Mouse (Mus musculus) hindbrain, embryonic 11.5 days (tissue): ENCODE measurements around the gene B4galt5. TPM values are rescaled to one million over a fixed set of nuclear protein-coding genes. Genes with fewer than 3 reads are reported as not detected.

ENCODE experiments used
- ATAC-seq: fragments of 200-750 bp; cut with Nextera tagmentation; 2 replicates; pipeline ENCODE4 v1.8.0; 2017; ENCODE audit warnings: mild to moderate bottlenecking, moderate TSS enrichment, moderate library complexity; ENCODE audit not compliant: low FRiP score
- DNase-seq: peaks from one replicate; pipeline ENCODE4 v3.0.0-alpha.2; 2015; ENCODE audit warnings: low spot score
- H3K27ac ChIP-seq: fragments of 300-500 bp; sonication (generic); 2 replicates; pipeline ENCODE4 v1.5.1; 2014; ENCODE audit warnings: mild to moderate bottlenecking, low read depth, low read length
- H3K27me3 ChIP-seq: fragments of 300-500 bp; sonication (generic); 2 replicates; pipeline ENCODE4 v1.6.1; 2014; ENCODE audit warnings: mild to moderate bottlenecking, low read length, moderate library complexity, mixed read lengths; ENCODE audit not compliant: control insufficient read depth, insufficient read depth
- H3K36me3 ChIP-seq: fragments of 300-500 bp; sonication (generic); 2 replicates; pipeline ENCODE4 v1.6.1; 2014; ENCODE audit warnings: mild to moderate bottlenecking, low read length, moderate library complexity, mixed read lengths; ENCODE audit not compliant: control insufficient read depth, insufficient read depth
- H3K4me1 ChIP-seq: fragments of 300-500 bp; sonication (generic); replicated peaks from 2 replicates; pipeline ENCODE4 v1.6.1; 2014; ENCODE audit warnings: low read length, mixed read lengths; ENCODE audit not compliant: control insufficient read depth, insufficient read depth
- H3K4me2 ChIP-seq: fragments of 300-500 bp; sonication (generic); replicated peaks from 2 replicates; pipeline ENCODE4 v1.6.1; 2014; ENCODE audit warnings: mild to moderate bottlenecking, low read depth, low read length
- H3K4me3 ChIP-seq: fragments of 300-500 bp; sonication (generic); 2 replicates; pipeline ENCODE4 v1.5.1; 2014; ENCODE audit warnings: low read depth, low read length
- H3K9ac ChIP-seq: fragments of 300-500 bp; sonication (generic); 2 replicates; pipeline ENCODE4 v1.6.1; 2014; ENCODE audit warnings: low read depth, low read length
- H3K9me3 ChIP-seq: fragments of 300-500 bp; sonication (generic); 2 replicates; pipeline ENCODE4 v1.6.1; 2016; ENCODE audit warnings: low read length; ENCODE audit not compliant: control insufficient read depth
- WGBS: fragments of 180-500 bp; shearing (Covaris S2); extraction: QIAGEN DNeasy Blood & Tissue Kit; methylation state at CpG from one replicate; pipeline ENCODE4 v1.1.7; 2014; 5-methylcytosine and 5-hydroxymethylcytosine counted together
- polyA plus RNA-seq: library from polyadenylated mRNA; unstranded; fragments of >200 nt; fragmentation: Nextera tagmentation; extraction: Ambion mirVana; gene quantifications from 2 replicates; pipeline ENCODE4 v1.2.1, GENCODE M21; 2014

Gene B4galt5
- polyA plus RNA-seq, 1 experiment from 2014 or later: 15.3 TPM

DNA sequence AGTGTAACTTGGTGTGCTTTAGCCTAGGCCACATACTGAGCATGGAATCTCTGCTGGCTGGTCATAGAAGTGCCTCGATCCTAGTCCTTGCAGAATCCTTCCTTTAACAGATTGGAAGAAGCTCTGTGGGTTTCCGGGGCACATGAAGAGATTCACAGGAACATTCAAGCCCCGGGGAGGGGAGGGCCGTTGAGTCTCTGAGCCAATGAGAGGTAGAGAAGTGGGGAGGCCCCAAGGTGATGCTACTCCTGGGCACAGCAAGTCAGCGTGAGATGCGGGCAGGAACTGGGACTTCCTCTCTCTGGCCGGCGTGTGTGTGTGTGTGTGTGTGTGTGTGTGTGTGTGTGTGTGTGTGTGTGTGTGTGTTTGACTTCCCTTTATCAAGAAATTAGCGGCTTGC, 19.3 kb upstream of the B4galt5 start:
- no peak for DNase-seq
- no peak overlapping the region for H3K4me3 ChIP-seq
- WGBS: 82% methylated on average over 7 of the region's 9 CpGs
- no peak for ATAC-seq
- H3K4me1 ChIP-seq: no peaks in the 10 kb centered on the region
- no peak overlapping the region for H3K4me2 ChIP-seq
- H3K36me3 ChIP-seq: no peaks in the 10 kb centered on the region
- no peak overlapping the region for H3K27ac ChIP-seq
- H3K27me3 ChIP-seq: no peaks in the 10 kb centered on the region
- H3K9me3 ChIP-seq: no peaks in the 10 kb centered on the region
- H3K9ac ChIP-seq: no peak overlapping the region

DNA sequence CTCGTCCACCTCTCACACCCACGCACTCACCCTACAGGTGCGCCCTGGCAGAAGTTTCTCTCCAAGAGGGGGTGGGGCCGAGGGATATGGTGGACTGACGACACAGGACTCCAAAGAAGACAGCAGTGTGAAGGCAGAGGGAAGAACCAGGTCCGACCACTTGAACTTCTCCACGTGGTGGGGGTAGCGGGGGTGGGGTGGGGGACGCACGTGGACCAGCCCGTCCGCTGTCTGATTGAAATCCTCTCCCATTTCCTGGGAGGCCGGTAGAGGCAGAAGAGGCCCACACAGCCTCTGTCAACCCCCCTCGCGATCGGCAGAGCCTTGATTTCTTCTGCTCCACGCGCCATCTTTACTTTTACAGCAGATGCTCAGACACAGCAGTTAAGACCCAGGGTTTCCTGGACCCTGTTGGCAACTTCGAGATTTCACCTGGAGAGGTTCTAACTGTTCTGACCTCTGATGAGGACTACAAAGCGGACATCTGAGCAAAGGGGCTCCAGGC, 18.8 kb upstream of the B4galt5 start:
- ATAC-seq: no peak
- Histone ChIP-seq H3K27me3 (no peaks in the 10 kb centered on the region), H3K4me3 (no peak overlapping the region), H3K4me1 (no peaks in the 10 kb centered on the region), H3K9ac (no peak overlapping the region), H3K36me3 (no peaks in the 10 kb centered on the region), H3K4me2 (no peak overlapping the region), H3K9me3 (no peaks in the 10 kb centered on the region), H3K27ac (no peak overlapping the region)
- no peak for DNase-seq
- 68% methylated on average over 15 of the region's 20 CpGs for WGBS

GRCm38 (mm10) chr2:167367325-167367724, 18.3 kb upstream of the B4galt5 start:
- H3K9me3 ChIP-seq: no peaks in the 10 kb centered on the region
- DNase-seq (no peak), ATAC-seq (no peak)
- H3K4me1 ChIP-seq: no peaks in the 10 kb centered on the region
- no peak overlapping the region for H3K27ac ChIP-seq
- no peaks in the 10 kb centered on the region for H3K27me3 ChIP-seq
- no peak overlapping the region for H3K4me2 ChIP-seq
- WGBS: 71% methylated on average over 7 of the region's 7 CpGs
- no peak overlapping the region for H3K9ac ChIP-seq
- H3K36me3 ChIP-seq: no peaks in the 10 kb centered on the region
- H3K4me3 ChIP-seq: no peak overlapping the region

DNA sequence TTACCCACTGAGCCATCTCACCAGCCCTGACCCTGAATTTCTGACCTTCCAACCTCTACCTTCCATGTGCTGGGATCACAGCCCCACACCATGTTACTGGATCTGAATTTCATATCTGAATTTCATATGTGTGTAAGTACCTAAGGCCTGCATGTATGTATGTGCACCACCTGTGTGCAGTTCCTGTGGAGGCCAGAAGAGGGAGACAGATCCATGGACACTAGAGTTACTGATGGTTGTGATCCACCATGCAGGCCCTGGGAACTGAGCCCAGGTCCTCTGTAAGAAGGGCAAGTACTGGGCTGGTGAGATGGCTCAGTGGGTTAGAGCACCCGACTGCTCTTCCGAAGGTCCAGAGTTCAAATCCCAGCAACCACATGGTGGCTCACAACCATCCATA, 16.1 kb upstream of the B4galt5 start:
- Histone ChIP-seq H3K36me3 (no peaks in the 10 kb centered on the region), H3K27ac (no peak overlapping the region), H3K4me1 (no peaks in the 10 kb centered on the region), H3K4me3 (no peak overlapping the region), H3K9me3 (no peaks in the 10 kb centered on the region), H3K4me2 (no peak overlapping the region), H3K9ac (no peak overlapping the region), H3K27me3 (no peaks in the 10 kb centered on the region)
- 100% methylated on average over 2 of the region's 2 CpGs for WGBS
- ATAC-seq (no peak), DNase-seq (no peak)

- ATAC-seq: no peak
- Histone ChIP-seq H3K4me2 (no peak overlapping the region), H3K4me1 (no peaks in the 10 kb centered on the region), H3K36me3 (no peaks in the 10 kb centered on the region), H3K27me3 (no peaks in the 10 kb centered on the region), H3K9ac (no peak overlapping the region), H3K9me3 (no peaks in the 10 kb centered on the region), H3K4me3 (no peak overlapping the region), H3K27ac (no peak overlapping the region)
- no peak for DNase-seq
- 68% methylated on average over 9 of the region's 9 CpGs for WGBS
Measured at GRCm38 (mm10) chr2:167363272-167364045, 14.5 kb upstream of the B4galt5 start.

GRCm38 (mm10) chr2:167358499-167358898, 9.5 kb upstream of the B4galt5 start:
- 81% methylated on average over 2 of the region's 2 CpGs for WGBS
- Histone ChIP-seq H3K9me3 (no peaks in the 10 kb centered on the region), H3K4me2 (no peak overlapping the region), H3K4me3 (no peak overlapping the region), H3K9ac (no peak overlapping the region), H3K27me3 (no peaks in the 10 kb centered on the region), H3K27ac (no peak overlapping the region), H3K4me1 (no peaks in the 10 kb centered on the region), H3K36me3 (no peaks in the 10 kb centered on the region)
- DNase-seq: no peak
- no peak for ATAC-seq

DNA sequence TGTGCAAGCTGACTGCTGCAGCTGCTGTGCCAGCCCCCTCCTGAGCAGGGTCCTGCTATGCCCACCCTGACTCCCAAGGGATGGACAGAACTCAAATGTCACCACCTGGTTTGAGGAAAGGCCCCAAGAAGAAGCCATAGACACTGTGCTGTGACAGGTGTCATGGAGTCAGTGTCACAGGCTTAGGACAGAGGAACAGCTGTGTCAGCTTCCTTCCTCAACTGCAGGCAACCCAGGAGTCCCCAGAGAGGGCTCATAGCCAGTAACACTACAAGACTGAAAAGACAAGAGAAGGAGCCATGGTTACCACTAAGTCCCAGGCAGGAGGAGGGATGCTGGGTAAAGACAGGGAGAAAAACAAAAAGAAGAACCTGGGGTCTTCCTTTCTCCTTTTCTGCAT, 7.9 kb upstream of the B4galt5 start:
- Histone ChIP-seq H3K9me3 (no peaks in the 10 kb centered on the region), H3K9ac (no peak overlapping the region), H3K4me1 (no peaks in the 10 kb centered on the region), H3K36me3 (no peaks in the 10 kb centered on the region), H3K4me2 (no peak overlapping the region), H3K27ac (no peak overlapping the region), H3K27me3 (no peaks in the 10 kb centered on the region), H3K4me3 (no peak overlapping the region)
- no peak for ATAC-seq
- DNase-seq: no peak

GRCm38 (mm10) chr2:167354611-167355165, 5.7 kb upstream of the B4galt5 start:
- H3K27ac ChIP-seq: no peak overlapping the region
- ATAC-seq (no peak), DNase-seq (no peak)
- no peak overlapping the region for H3K9ac ChIP-seq
- no peak overlapping the region for H3K4me3 ChIP-seq
- no peak overlapping the region for H3K4me2 ChIP-seq
- peaks cover 6% of the 10 kb centered on the region; the same call in 1 of the 2 replicates for H3K27me3 ChIP-seq
- H3K4me1 ChIP-seq: no peaks in the 10 kb centered on the region
- no peaks in the 10 kb centered on the region for H3K9me3 ChIP-seq
- 81% methylated on average over 9 of the region's 9 CpGs for WGBS
- H3K36me3 ChIP-seq: no peaks in the 10 kb centered on the region

- WGBS: 86% methylated on average over 8 of the region's 8 CpGs
- no peak for ATAC-seq
Measured at GRCm38 (mm10) chr2:167354046-167354445, 5.1 kb upstream of the B4galt5 start.

More at GRCm38 (mm10) chr2:167354046-167354445, 5.1 kb upstream of the B4galt5 start:
- H3K36me3 ChIP-seq: no peaks in the 10 kb centered on the region
- no peak overlapping the region for H3K4me2 ChIP-seq
- no peak overlapping the region for H3K27ac ChIP-seq
- no peaks in the 10 kb centered on the region for H3K4me1 ChIP-seq
- no peak for DNase-seq
- H3K9me3 ChIP-seq: no peaks in the 10 kb centered on the region
- peaks cover 6% of the 10 kb centered on the region; the same call in 1 of the 2 replicates for H3K27me3 ChIP-seq
- H3K9ac ChIP-seq: no peak overlapping the region
- no peak overlapping the region for H3K4me3 ChIP-seq
